Mouse (Mus musculus) liver, embryonic 13.5 days (tissue): ENCODE data around the gene Gm43191. TPM values are rescaled to one million over a fixed set of nuclear protein-coding genes. Genes with fewer than 3 reads are reported as not detected.

Experiments used
- ATAC-seq: fragments of 200-750 bp; cut with Nextera tagmentation; 2 replicates; pipeline ENCODE4 v1.8.0; 2017; ENCODE audit warnings: low read depth, mild to moderate bottlenecking, moderate number of reproducible peaks, moderate library complexity
- DNase-seq: peaks from one replicate; pipeline ENCODE4 v3.0.0; 2022
- H3K27ac ChIP-seq: fragments of 300-500 bp; sonication (generic); 2 replicates; pipeline ENCODE4 v1.5.1; 2015; ENCODE audit warnings: moderate library complexity, mild to moderate bottlenecking, inconsistent platforms
- H3K27me3 ChIP-seq: fragments of 300-500 bp; sonication (generic); 2 replicates; pipeline ENCODE4 v1.6.1; 2015; ENCODE audit warnings: mild to moderate bottlenecking, inconsistent platforms
- H3K36me3 ChIP-seq: fragments of 300-500 bp; sonication (generic); 2 replicates; pipeline ENCODE4 v1.6.1; 2015; ENCODE audit warnings: mild to moderate bottlenecking, inconsistent platforms
- H3K4me1 ChIP-seq: fragments of 300-500 bp; sonication (generic); replicated peaks from 2 replicates; pipeline ENCODE4 v1.6.1; 2015; ENCODE audit warnings: inconsistent platforms
- H3K4me2 ChIP-seq: fragments of 300-500 bp; sonication (generic); 2 replicates; pipeline ENCODE4 v1.6.1; 2015; ENCODE audit warnings: inconsistent platforms, mild to moderate bottlenecking, moderate library complexity
- H3K4me3 ChIP-seq: fragments of 300-500 bp; sonication (generic); replicated peaks from 2 replicates; pipeline ENCODE4 v1.5.1; 2015; ENCODE audit warnings: mild to moderate bottlenecking, inconsistent platforms
- H3K9ac ChIP-seq: fragments of 300-500 bp; sonication (generic); 2 replicates; pipeline ENCODE4 v1.6.1; 2015; ENCODE audit warnings: mild to moderate bottlenecking, inconsistent platforms
- H3K9me3 ChIP-seq: fragments of 300-500 bp; sonication (generic); replicated peaks from 2 replicates; pipeline ENCODE4 v1.6.1; 2016; ENCODE audit warnings: inconsistent platforms
- WGBS: fragments of 180-500 bp; shearing (Covaris S2); methylation state at CpG from one replicate; pipeline ENCODE4 v1.1.7; 2015; ENCODE audit not compliant: insufficient replicate concordance; 5-methylcytosine and 5-hydroxymethylcytosine counted together
- polyA plus RNA-seq: library from polyadenylated mRNA; unstranded; fragments of >200 nt; fragmentation: Nextera tagmentation; extraction: Ambion mirVana; gene quantifications from 2 replicates; pipeline ENCODE4 v1.2.1, GENCODE M21; 2015

Gene Gm43191
- polyA plus RNA-seq, 1 experiment from 2014 or later, result not detected

GRCm38 (mm10) chr3:116641811-116642371 lies 39.2 kb downstream of the Gm43191 start:
- no peak overlapping the region for H3K9ac ChIP-seq
- 88% methylated on average over 6 of the region's 6 CpGs for WGBS
- H3K4me2 ChIP-seq, result no peak overlapping the region
- H3K4me1 ChIP-seq, result peaks cover 12% of the 10 kb centered on the region
- peaks cover 87% of the 10 kb centered on the region for H3K36me3 ChIP-seq
- H3K4me3 ChIP-seq, result no peak overlapping the region
- ATAC-seq, result no peak
- H3K9me3 ChIP-seq, result no peaks in the 10 kb centered on the region
- H3K27me3 ChIP-seq, result no peaks in the 10 kb centered on the region
- DNase-seq, result no peak
- no peak overlapping the region for H3K27ac ChIP-seq

DNA sequence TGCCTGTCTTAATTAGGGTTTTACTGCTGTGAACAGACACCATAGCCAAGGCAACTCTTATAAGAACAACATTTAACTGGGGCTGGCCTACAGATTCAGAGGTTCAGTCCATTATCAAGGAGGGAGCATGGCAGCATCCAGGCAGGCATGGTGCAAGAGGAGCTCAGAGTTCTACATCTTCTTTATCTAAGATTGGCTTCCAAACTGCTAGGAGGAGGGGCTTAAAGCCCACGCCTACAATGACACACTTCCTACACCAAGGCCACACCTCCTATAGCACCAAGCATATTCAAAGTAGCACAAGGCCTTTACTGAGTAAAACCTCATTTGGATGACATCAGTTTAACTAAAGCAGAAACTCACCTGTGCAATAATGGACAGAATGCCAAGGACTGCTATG lies 41.0 kb downstream of the Gm43191 start:
- H3K36me3 ChIP-seq, result peaks cover 87% of the 10 kb centered on the region
- H3K4me1 ChIP-seq, result peaks cover 12% of the 10 kb centered on the region
- peak; percentile 75 for ATAC-seq
- H3K27ac ChIP-seq, result no peak overlapping the region
- no peak overlapping the region for H3K9ac ChIP-seq
- peak; percentile 22 for DNase-seq
- no peaks in the 10 kb centered on the region for H3K27me3 ChIP-seq
- no peaks in the 10 kb centered on the region for H3K9me3 ChIP-seq
- H3K4me3 ChIP-seq, result no peak overlapping the region
- H3K4me2 ChIP-seq, result no peak overlapping the region
- WGBS, result 47% methylated on average over 1 of the region's 1 CpGs

DNA sequence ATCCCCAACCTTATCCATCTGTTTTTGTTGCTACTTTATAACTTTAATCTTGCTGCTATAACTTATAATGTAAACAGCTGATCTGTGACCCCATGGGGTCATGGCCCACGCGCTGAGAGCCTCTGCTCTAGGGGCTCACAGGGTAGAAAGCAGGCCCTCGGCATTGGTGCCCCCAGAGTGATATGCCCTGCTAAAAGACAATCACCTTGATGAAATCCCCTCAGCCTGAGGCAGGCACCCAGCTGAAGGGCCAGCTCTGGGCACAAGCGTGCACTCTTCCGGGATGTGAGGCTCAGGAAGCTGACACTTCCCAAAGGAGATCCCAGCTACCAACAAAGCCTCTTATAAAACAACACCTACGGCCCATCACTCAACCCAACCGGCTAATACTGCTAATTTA lies 42.5 kb downstream of the Gm43191 start:
- Histone ChIP-seq H3K9me3 (no peaks in the 10 kb centered on the region), H3K4me1 (peaks cover 12% of the 10 kb centered on the region), H3K27ac (no peak overlapping the region), H3K36me3 (peaks cover 90% of the 10 kb centered on the region), H3K4me2 (no peak overlapping the region), H3K9ac (no peak overlapping the region), H3K4me3 (no peak overlapping the region), H3K27me3 (no peaks in the 10 kb centered on the region)
- 86% methylated on average over 7 of the region's 7 CpGs for WGBS
- ATAC-seq, result no peak
- DNase-seq, result no peak

GRCm38 (mm10) chr3:116637693-116638476 lies 43.2 kb downstream of the Gm43191 start:
- no peak overlapping the region for H3K4me2 ChIP-seq
- H3K4me1 ChIP-seq, result peaks cover 7% of the 10 kb centered on the region
- no peak overlapping the region for H3K9ac ChIP-seq
- DNase-seq (no peak), ATAC-seq (no peak)
- WGBS, result 79% methylated on average over 9 of the region's 9 CpGs
- H3K27ac ChIP-seq, result no peak overlapping the region
- H3K36me3 ChIP-seq, result peaks cover 88% of the 10 kb centered on the region
- H3K27me3 ChIP-seq, result no peaks in the 10 kb centered on the region
- no peaks in the 10 kb centered on the region for H3K9me3 ChIP-seq
- H3K4me3 ChIP-seq, result no peak overlapping the region

- H3K27me3 ChIP-seq, result no peaks in the 10 kb centered on the region
- H3K4me2 ChIP-seq, result no peak overlapping the region
- H3K4me1 ChIP-seq, result peaks cover 7% of the 10 kb centered on the region
- H3K9me3 ChIP-seq, result no peaks in the 10 kb centered on the region
- H3K36me3 ChIP-seq, result peaks cover 85% of the 10 kb centered on the region
- H3K27ac ChIP-seq, result no peak overlapping the region
- ATAC-seq (no peak), DNase-seq (no peak)
- H3K9ac ChIP-seq, result no peak overlapping the region
- H3K4me3 ChIP-seq, result no peak overlapping the region
- 74% methylated on average over 5 of the region's 5 CpGs for whole genome bisulfite sequencing
Observed at GRCm38 (mm10) chr3:116635799-116636198, 45.3 kb downstream of the Gm43191 start.

DNA sequence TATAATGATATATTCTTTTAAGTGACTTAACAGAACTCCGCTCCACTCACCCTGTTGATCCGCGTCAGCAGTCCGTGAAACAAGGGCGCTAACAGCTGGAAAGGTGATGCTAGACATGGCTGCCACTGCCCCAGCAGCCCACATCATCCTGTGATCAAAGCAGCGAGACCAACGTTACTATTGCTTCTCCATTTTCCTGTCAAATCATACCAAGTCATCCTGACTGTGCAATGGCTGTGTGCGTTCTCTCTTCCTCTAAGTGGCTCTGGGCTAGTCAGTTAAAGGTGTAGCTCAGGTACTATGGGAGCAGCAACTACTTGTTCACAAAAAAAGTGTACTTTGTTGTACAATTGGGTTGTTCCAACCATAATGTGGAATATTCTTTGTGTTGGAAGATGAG lies 46.2 kb downstream of the Gm43191 start:
- 83% methylated on average over 8 of the region's 8 CpGs for WGBS
- no peak overlapping the region for H3K27ac ChIP-seq
- no peak overlapping the region for H3K9ac ChIP-seq
- no peak overlapping the region for H3K4me3 ChIP-seq
- H3K36me3 ChIP-seq, result peaks cover 85% of the 10 kb centered on the region
- no peak overlapping the region for H3K4me2 ChIP-seq
- H3K4me1 ChIP-seq, result peaks cover 2% of the 10 kb centered on the region
- ATAC-seq, result 0 out of 2 replicates have a peak, but pooled peaks have one; percentile 30
- no peak for DNase-seq
- no peaks in the 10 kb centered on the region for H3K27me3 ChIP-seq
- H3K9me3 ChIP-seq, result no peaks in the 10 kb centered on the region

GRCm38 (mm10) chr3:116634091-116634490 lies 47.0 kb downstream of the Gm43191 start:
- Histone ChIP-seq H3K36me3 (peaks cover 77% of the 10 kb centered on the region), H3K27me3 (no peaks in the 10 kb centered on the region), H3K4me1 (no peaks in the 10 kb centered on the region), H3K4me2 (no peak overlapping the region), H3K27ac (no peak overlapping the region), H3K4me3 (no peak overlapping the region), H3K9ac (no peak overlapping the region), H3K9me3 (no peaks in the 10 kb centered on the region)
- no peak; the same call in 1 of the 2 replicates for ATAC-seq
- WGBS, result 77% methylated on average over 3 of the region's 3 CpGs
- DNase-seq, result no peak

DNA sequence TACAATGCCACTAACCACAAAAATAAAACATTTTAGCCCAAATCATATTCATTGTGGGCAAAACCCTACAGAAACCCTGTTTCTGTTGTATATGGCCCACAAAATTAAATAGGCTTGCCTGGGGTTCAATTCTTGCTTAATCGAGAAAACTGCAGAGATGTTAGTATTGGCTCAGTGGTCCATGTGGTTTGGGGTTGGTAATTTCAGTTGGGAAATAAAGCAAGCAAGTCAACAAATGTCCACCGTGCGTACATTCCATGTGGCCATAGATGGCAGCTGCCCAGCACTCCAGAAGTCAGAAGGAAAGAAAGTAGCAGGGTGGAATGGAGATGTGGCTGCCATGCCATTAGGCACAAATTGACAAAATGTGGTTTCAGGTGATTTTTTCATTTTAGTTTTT lies 48.1 kb downstream of the Gm43191 start:
- Histone ChIP-seq H3K9ac (no peak overlapping the region), H3K9me3 (no peaks in the 10 kb centered on the region), H3K36me3 (peaks cover 69% of the 10 kb centered on the region), H3K4me2 (no peak overlapping the region), H3K27ac (no peak overlapping the region), H3K27me3 (no peaks in the 10 kb centered on the region), H3K4me3 (no peak overlapping the region), H3K4me1 (no peaks in the 10 kb centered on the region)
- DNase-seq (no peak), ATAC-seq (no peak)
- WGBS, result 83% methylated on average over 3 of the region's 3 CpGs

GRCm38 (mm10) chr3:116631459-116631858 lies 49.6 kb downstream of the Gm43191 start:
- Histone ChIP-seq H3K36me3 (peaks cover 74% of the 10 kb centered on the region), H3K4me3 (no peak overlapping the region), H3K27ac (no peak overlapping the region), H3K27me3 (no peaks in the 10 kb centered on the region), H3K4me1 (no peaks in the 10 kb centered on the region), H3K9ac (no peak overlapping the region), H3K4me2 (no peak overlapping the region), H3K9me3 (no peaks in the 10 kb centered on the region)
- WGBS, result 83% methylated on average over 1 of the region's 1 CpGs
- no peak for ATAC-seq
- DNase-seq, result no peak

DNA sequence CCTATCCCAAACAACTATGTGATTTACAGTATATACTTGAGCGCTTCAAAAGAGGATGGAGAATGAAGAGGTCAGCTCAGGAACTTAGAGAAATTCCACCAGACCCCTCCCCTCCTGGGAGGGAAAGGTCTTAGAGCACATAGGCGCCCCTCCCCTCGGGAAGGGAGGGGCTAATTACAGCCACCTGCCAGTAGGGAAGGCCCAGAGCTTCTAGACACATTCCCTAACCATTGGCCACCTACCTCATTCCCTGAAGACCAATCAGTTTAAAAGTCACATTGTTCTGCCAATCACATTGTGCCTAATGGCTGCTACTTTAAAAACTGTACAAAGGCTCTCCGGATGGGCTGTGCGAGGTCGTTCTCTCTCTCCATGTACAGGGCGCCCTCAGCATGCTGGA lies 58.4 kb downstream of the Gm43191 start:
- 90% methylated on average over 7 of the region's 7 CpGs for WGBS
- Histone ChIP-seq H3K36me3 (peaks cover 64% of the 10 kb centered on the region), H3K4me2 (no peak overlapping the region), H3K27me3 (no peaks in the 10 kb centered on the region), H3K9ac (no peak overlapping the region), H3K27ac (no peak overlapping the region), H3K9me3 (no peaks in the 10 kb centered on the region), H3K4me3 (no peak overlapping the region), H3K4me1 (peaks cover 19% of the 10 kb centered on the region)
- ATAC-seq (no peak), DNase-seq (no peak)

DNA sequence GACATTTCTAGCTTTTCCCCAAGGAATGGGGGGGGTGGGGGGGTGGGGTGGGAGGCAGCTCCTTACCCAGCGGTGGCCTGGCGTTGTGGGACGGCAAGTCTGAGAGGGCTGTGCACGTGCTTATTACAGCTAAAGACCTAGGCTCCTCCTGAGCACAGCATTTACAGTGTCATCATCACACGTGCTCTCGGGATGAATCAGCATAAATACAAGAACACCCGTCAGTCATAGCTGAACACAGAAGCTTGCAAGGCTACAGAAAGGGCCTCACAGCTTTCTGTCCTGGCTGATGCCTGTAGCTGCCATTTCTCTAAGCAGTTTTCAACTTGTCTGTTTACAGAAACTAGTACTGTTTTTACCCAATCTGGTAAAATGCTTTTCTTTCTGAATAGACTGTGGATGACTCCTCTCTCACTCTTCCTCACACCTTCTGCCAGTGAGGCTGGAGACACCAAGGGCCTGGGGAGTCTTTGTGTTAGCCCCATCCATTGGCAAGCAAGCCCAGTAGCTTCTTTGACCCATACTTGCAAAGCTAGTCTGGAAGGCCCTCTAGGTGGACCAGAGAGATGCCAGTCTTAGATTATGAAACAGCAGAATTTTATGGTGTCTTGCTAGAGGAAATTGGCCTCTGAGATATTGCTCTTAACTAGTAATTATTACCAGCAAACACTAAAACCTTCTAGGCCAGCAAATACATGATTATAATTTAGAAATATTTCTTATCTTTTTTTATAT lies 60.3 kb downstream of the Gm43191 start:
- Histone ChIP-seq H3K9ac (0 out of 2 replicates have a peak overlapping the region, but pooled peaks have one; percentile 15), H3K4me3 (no peak overlapping the region), H3K27ac (peak overlapping the region; percentile 73), H3K36me3 (peaks cover 57% of the 10 kb centered on the region), H3K9me3 (no peaks in the 10 kb centered on the region), H3K4me2 (no peak overlapping the region), H3K4me1 (peaks cover 23% of the 10 kb centered on the region), H3K27me3 (no peaks in the 10 kb centered on the region)
- peak; percentile 93 for ATAC-seq
- peak; percentile 42 for DNase-seq
- 55% methylated on average over 7 of the region's 7 CpGs for WGBS
